Mouse (Mus musculus): ENCODE results near the gene Btg1. TPM values are rescaled to one million over a fixed set of nuclear protein-coding genes. Genes with fewer than 3 reads are reported as not detected.

Btg1 gene
- total and polyA plus RNA-seq, 3 experiments: 11.7 to 45.2 (median 28.5) TPM

DNA sequence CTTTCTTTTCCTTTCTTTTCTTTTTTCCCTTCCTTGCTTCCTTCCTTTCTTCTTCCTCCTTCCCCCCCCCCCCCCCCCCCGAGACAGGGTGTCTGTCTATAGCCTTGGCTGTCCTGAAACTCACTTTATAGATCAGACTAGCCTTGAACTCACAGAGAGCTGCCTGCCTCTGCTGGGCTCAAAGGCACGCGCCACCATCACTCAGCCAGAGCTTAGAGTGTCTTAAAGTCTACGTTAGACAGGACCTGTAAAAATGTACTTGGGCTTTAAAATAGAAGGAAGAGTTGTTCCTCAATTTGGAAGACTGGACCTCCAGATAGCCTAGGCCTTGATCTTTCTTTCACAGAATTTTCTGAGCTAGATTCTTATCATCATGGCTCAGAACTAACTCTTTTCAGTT lies 8.3 kb downstream of the Btg1 start:
- TF ChIP-seq CTCF (IDR thresholded peaks at IDR 0.05): no peak
- TF ChIP-seq EP300 (IDR thresholded peaks at IDR 0.05; ENCODE audit: insufficient read depth, low read depth, low read length): no peak
- no peak for TF ChIP-seq POLR2A (IDR thresholded peaks at IDR 0.05; ENCODE audit: insufficient read depth, low read depth, low read length)
- peaks cover 6% of the 10 kb centered on the region; the same call in 1 of the 2 replicates for H3K79me2 ChIP-seq (replicated peaks; ENCODE audit: control insufficient read depth, insufficient read depth, low read length)
- WGBS: 93% methylated on average over 3 of the region's 4 CpGs
- peaks cover 29% of the 10 kb centered on the region for H3K36me3 ChIP-seq (ENCODE audit: control insufficient read depth, insufficient read depth, low read length)
- no peaks in the 10 kb centered on the region for H3K27me3 ChIP-seq (ENCODE audit: control insufficient read depth, insufficient read depth, low read length)
- no peak overlapping the region for H3K27ac ChIP-seq
- DNase-seq: no peak
- H3K4me3 ChIP-seq: no peak overlapping the region
- intact Hi-C loops (cut with DNase I): no loop called here
- H3K9ac ChIP-seq (ENCODE audit: low read depth, low read length): no peak overlapping the region
- peaks cover 8% of the 10 kb centered on the region for H3K4me1 ChIP-seq (ENCODE audit: control insufficient read depth, insufficient read depth, low read length)

DNA sequence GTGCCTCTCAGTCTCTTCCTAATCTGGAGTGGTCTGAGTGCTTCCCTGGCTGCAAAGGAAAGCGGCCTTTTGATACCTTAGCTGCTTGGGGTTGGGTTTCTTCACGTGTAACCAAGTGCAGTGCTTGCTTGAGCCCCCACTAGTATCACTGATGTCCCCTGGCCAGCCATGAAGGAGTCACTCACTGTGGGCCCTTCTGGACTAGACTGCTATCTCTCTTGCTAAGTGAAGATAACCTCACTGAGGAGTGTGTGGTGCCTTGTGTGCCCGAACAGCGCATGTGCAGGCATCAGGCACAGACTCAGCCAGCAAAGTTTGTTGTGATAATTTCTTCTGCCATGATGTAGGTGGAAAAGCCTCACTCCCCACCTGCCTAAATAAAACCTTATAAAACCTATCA lies 8.9 kb downstream of the Btg1 start:
- Histone ChIP-seq H3K36me3 (ENCODE audit: control insufficient read depth, insufficient read depth, low read length) (peaks cover 28% of the 10 kb centered on the region), H3K79me2 (replicated peaks; ENCODE audit: control insufficient read depth, insufficient read depth, low read length) (peaks cover 6% of the 10 kb centered on the region; the same call in 1 of the 2 replicates), H3K9ac (ENCODE audit: low read depth, low read length) (no peak overlapping the region), H3K4me3 (no peak overlapping the region), H3K27me3 (ENCODE audit: control insufficient read depth, insufficient read depth, low read length) (no peaks in the 10 kb centered on the region), H3K27ac (no peak overlapping the region), H3K4me1 (ENCODE audit: control insufficient read depth, insufficient read depth, low read length) (peaks cover 8% of the 10 kb centered on the region)
- DNase-seq: no peak
- TF ChIP-seq POLR2A (IDR thresholded peaks at IDR 0.05; ENCODE audit: insufficient read depth, low read depth, low read length) (no peak), CTCF (IDR thresholded peaks at IDR 0.05) (no peak), EP300 (IDR thresholded peaks at IDR 0.05; ENCODE audit: insufficient read depth, low read depth, low read length) (no peak)
- intact Hi-C loops (cut with DNase I): no loop called here
- 59% methylated on average over 4 of the region's 4 CpGs for WGBS

DNA sequence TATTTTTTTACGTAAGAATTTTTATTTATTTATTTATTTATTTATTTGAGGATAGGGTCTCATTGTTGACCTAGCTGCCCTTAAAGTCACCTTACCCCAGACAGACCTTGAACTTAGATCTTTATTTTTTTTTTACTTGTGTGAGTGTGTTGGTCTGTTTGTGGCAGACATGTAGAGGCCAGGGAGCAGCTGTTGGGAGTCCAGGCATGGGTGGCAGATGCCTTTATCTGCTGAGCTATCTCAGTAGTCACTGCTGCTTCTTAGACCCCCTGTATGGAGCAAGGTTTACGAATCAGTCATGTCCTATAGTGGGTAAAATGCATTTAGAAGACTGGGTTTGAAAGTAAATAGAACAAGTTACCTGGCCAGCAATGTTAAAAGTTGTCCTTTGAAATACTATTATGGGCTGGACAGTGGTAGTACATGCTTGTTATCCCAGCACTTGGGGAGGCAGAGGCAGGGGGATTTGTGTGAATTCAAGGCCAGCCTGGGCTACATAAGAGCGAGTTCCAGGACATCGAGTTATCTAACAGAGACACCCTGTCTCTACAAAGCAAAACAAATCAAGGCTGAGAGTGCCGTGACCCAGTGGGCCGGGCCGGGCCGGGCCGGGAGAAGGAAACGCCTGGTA lies 9.4 kb downstream of the Btg1 start:
- peaks cover 6% of the 10 kb centered on the region; the same call in 1 of the 2 replicates for H3K79me2 ChIP-seq (replicated peaks; ENCODE audit: control insufficient read depth, insufficient read depth, low read length)
- H3K4me3 ChIP-seq: no peak overlapping the region
- peaks cover 28% of the 10 kb centered on the region for H3K36me3 ChIP-seq (ENCODE audit: control insufficient read depth, insufficient read depth, low read length)
- H3K27me3 ChIP-seq (ENCODE audit: control insufficient read depth, insufficient read depth, low read length): no peaks in the 10 kb centered on the region
- peaks cover 8% of the 10 kb centered on the region for H3K4me1 ChIP-seq (ENCODE audit: control insufficient read depth, insufficient read depth, low read length)
- intact Hi-C loops (cut with DNase I): no loop called here
- no peak overlapping the region for H3K9ac ChIP-seq (ENCODE audit: low read depth, low read length)
- no peak overlapping the region for H3K27ac ChIP-seq
- WGBS: 89% methylated on average over 10 of the region's 10 CpGs
- no peak for TF ChIP-seq CTCF (IDR thresholded peaks at IDR 0.05)
- no peak for TF ChIP-seq EP300 (IDR thresholded peaks at IDR 0.05; ENCODE audit: insufficient read depth, low read depth, low read length)
- TF ChIP-seq POLR2A (IDR thresholded peaks at IDR 0.05; ENCODE audit: insufficient read depth, low read depth, low read length): no peak
- no peak for DNase-seq

DNA sequence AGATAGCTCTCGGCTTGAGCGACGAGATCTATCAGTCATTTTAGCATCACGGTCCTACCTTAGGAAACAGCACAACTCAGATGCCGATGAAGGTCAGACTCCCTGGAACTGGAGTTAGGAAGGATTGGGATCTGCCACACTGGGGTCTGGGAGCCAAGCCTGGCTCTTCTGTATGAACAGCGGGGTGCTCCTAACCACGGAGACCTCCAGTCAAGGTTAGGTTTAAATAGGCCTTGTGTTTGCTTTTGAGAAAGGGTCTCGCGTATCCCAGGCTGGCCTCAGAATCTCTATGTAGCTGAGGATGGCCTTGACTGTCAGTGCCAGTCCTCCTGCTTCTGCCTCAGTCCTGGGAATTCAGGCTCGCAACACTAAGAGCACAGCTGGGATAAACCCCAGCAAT lies 10.5 kb downstream of the Btg1 start:
- Histone ChIP-seq H3K4me1 (ENCODE audit: control insufficient read depth, insufficient read depth, low read length) (peaks cover 6% of the 10 kb centered on the region), H3K36me3 (ENCODE audit: control insufficient read depth, insufficient read depth, low read length) (peaks cover 19% of the 10 kb centered on the region), H3K9ac (ENCODE audit: low read depth, low read length) (no peak overlapping the region), H3K4me3 (no peak overlapping the region), H3K79me2 (replicated peaks; ENCODE audit: control insufficient read depth, insufficient read depth, low read length) (0 out of 2 replicates have a peak, but pooled peaks cover 2% of the 10 kb centered on the region), H3K27ac (no peak overlapping the region), H3K27me3 (ENCODE audit: control insufficient read depth, insufficient read depth, low read length) (no peaks in the 10 kb centered on the region)
- TF ChIP-seq EP300 (IDR thresholded peaks at IDR 0.05; ENCODE audit: insufficient read depth, low read depth, low read length) (no peak), POLR2A (IDR thresholded peaks at IDR 0.05; ENCODE audit: insufficient read depth, low read depth, low read length) (no peak), CTCF (IDR thresholded peaks at IDR 0.05) (no peak)
- WGBS: 95% methylated on average over 10 of the region's 10 CpGs
- DNase-seq: no peak
- intact Hi-C loops (cut with DNase I): no loop called here

DNA sequence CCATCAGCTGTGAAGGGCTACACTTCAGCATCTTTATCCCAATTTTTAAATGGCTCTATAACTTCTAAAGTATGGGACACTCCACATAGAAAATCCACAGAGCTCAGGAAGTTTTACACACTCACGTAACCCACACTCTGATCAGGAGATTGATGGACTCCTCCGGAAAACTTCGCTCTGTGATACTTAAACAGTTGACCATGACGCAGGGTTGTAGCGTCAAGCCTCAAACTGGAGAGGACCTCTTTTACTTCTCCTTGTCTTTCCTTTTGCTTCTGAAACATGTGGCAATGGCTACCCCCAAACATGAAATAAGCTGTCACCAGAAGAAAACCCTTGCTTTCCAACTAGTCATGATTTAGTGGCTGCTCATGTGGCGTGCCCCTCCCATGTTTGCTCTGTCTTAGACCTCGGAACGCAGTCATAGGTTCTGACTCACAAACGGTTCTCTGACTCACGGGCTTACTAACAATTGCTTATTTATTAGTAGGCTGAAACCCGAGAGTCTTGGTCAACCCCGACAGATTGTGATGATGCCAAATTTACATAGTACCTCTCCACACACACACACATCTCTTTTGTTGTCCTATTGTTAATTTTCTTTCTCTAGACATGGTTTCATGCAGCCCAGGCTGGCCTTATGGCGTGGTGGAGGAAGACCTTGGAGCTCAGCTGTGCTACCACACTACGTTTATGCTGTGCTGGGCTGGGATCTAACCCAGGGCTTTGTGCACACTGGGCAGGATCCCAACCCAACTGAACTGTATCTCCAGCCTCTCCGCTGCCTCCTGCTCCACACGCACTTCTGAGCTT lies 11.5 kb downstream of the Btg1 start:
- 88% methylated on average over 16 of the region's 16 CpGs for WGBS
- peaks cover 6% of the 10 kb centered on the region for H3K4me1 ChIP-seq (ENCODE audit: control insufficient read depth, insufficient read depth, low read length)

DNA sequence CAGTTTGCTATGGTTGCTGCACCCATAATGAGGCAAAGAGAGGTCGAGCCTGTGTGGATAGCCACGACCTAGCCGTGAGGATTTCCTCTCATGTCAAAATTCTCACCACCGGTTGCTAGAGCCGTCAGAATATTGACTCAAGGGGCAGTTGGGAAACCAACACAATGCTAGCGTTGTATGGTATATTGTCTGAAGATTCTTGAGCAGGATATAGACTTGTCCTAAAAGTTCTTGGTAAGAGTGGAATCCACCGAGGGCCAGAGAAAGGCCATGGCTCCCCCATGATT lies 12.1 kb downstream of the Btg1 start:
- TF ChIP-seq CTCF (IDR thresholded peaks at IDR 0.05): no peak
- no peak for TF ChIP-seq EP300 (IDR thresholded peaks at IDR 0.05; ENCODE audit: insufficient read depth, low read depth, low read length)
- no peak for TF ChIP-seq POLR2A (IDR thresholded peaks at IDR 0.05; ENCODE audit: insufficient read depth, low read depth, low read length)
- no peaks in the 10 kb centered on the region for H3K27me3 ChIP-seq (ENCODE audit: control insufficient read depth, insufficient read depth, low read length)
- peaks cover 5% of the 10 kb centered on the region for H3K4me1 ChIP-seq (ENCODE audit: control insufficient read depth, insufficient read depth, low read length)
- no peak for DNase-seq
- no peak overlapping the region for H3K4me3 ChIP-seq
- WGBS: 79% methylated on average over 7 of the region's 7 CpGs
- H3K79me2 ChIP-seq (replicated peaks; ENCODE audit: control insufficient read depth, insufficient read depth, low read length): 0 out of 2 replicates have a peak, but pooled peaks cover 2% of the 10 kb centered on the region
- intact Hi-C loops (cut with DNase I): no loop called here
- H3K9ac ChIP-seq (ENCODE audit: low read depth, low read length): no peak overlapping the region
- H3K27ac ChIP-seq: no peak overlapping the region
- H3K36me3 ChIP-seq (ENCODE audit: control insufficient read depth, insufficient read depth, low read length): peaks cover 7% of the 10 kb centered on the region

More for the DNA sequence above, 11.5 kb downstream of the Btg1 start:
- Histone ChIP-seq H3K27me3 (ENCODE audit: control insufficient read depth, insufficient read depth, low read length) (no peaks in the 10 kb centered on the region), H3K4me3 (no peak overlapping the region), H3K27ac (no peak overlapping the region), H3K36me3 (ENCODE audit: control insufficient read depth, insufficient read depth, low read length) (peaks cover 10% of the 10 kb centered on the region), H3K79me2 (replicated peaks; ENCODE audit: control insufficient read depth, insufficient read depth, low read length) (0 out of 2 replicates have a peak, but pooled peaks cover 2% of the 10 kb centered on the region), H3K9ac (ENCODE audit: low read depth, low read length) (no peak overlapping the region)
- DNase-seq: no peak
- intact Hi-C loops (cut with DNase I): no loop called here
- TF ChIP-seq CTCF (IDR thresholded peaks at IDR 0.05): no peak
- TF ChIP-seq POLR2A (IDR thresholded peaks at IDR 0.05; ENCODE audit: insufficient read depth, low read depth, low read length): no peak
- no peak for TF ChIP-seq EP300 (IDR thresholded peaks at IDR 0.05; ENCODE audit: insufficient read depth, low read depth, low read length)
